9 mouse cellular contexts compared by ENCODE assay signal in genomic region chr10:8087106-8087505, GRCm38 (mm10).
DNase-seq lines count a peak whose midpoint lies in the region.
"Had no signal": no experiment of that assay in that cellular context is flagged by ENCODE, and none has a peak within 500 bp of the region (broad histone marks: within the 10 kb centered on the region; RNA-seq: fewer than 3 reads in every experiment).

No protein-coding gene starts in this region.

- DNase-seq in adrenal gland, adult 2 months = peak; percentile 37
- DNase-seq in adrenal gland, postnatal 4 days (ENCODE audit: low spot score in 2 of 2) = no peak
- peak; percentile 8 to 17 for DNase-seq in left cerebral cortex, adult 18-20 months (ENCODE audit: low spot score in 2 of 2)
- DNase-seq in left cerebral cortex, adult 9 months (ENCODE audit: low spot score in 2 of 2) = no peak
- peak; percentile 33 to 66 for DNase-seq in kidney, postnatal 25 days
- DNase-seq in lung, postnatal 25 days (ENCODE audit: low spot score) = peak; percentile 3
- no peak for DNase-seq in Muller cell, postnatal 12 days (ENCODE audit: inconsistent ontology term)
- no peak for DNase-seq in right cerebral cortex, postnatal 10 days (ENCODE audit: low spot score in 2 of 2)
- DNase-seq: thymus, postnatal 25 days had no signal

Comparison
In these comparisons a context has a peak if more than half of its experiments do, and no peak if none do; other contexts are left out.
1. DNase-seq: peak in adrenal gland, adult 2 months (single experiment), left cerebral cortex, adult 18-20 months (2 of 2), kidney, postnatal 25 days (2 of 2) and lung, postnatal 25 days (single experiment); none in adrenal gland, postnatal 4 days (0 of 2), left cerebral cortex, adult 9 months (0 of 2), Muller cell, postnatal 12 days (single experiment) and right cerebral cortex, postnatal 10 days (0 of 2).